Mouse (Mus musculus): ENCODE results near the gene Atp5f1.
"Not testable (repeated sequence)": the region's sequence is repeated elsewhere in the genome, so short reads cannot be mapped to it uniquely, and the experiment has no call there.

Atp5f1 gene

DNA sequence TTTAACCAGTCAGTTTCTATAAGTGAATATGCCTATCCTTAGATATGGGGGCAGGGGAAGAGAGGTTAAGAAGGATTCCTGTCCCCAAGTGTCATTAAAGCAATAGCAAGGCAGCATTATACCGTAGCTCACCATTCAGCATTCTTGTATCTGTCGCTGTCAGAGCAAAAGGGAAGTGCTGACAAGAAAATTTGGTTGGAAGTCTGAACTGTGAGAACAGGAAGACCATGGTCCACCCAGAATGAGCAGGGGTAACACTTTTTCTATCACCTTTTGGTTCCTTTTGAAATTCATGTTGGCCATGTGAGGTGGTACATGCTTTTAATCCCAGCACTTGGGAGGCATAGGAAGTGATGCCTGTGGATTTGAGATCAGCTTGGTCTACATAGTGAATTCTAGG is 28.8 kb downstream of the Atp5f1 start:
- in situ Hi-C loops (cut with MboI, MseI): no loop called here

DNA sequence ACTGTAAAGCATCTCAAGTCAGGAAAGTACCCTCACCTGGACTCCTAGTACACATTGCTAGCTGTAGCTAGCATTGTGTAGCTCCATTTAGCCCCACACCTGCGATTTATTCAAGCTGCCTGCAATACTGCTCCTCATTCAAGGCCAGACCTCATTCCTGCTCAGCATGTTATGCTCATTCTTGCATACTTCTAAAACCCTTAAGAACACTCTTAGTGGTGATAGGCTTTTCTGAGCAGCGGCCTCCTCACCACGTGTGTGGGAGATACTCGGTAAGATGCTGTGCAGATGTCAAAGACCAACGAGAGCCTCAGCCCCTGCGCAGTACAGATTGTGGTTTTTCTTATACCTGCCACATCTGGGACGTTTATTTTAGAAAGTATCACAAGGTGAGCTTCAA is 30.1 kb downstream of the Atp5f1 start:
- in situ Hi-C loops (cut with MboI, MseI): no loop called here

DNA sequence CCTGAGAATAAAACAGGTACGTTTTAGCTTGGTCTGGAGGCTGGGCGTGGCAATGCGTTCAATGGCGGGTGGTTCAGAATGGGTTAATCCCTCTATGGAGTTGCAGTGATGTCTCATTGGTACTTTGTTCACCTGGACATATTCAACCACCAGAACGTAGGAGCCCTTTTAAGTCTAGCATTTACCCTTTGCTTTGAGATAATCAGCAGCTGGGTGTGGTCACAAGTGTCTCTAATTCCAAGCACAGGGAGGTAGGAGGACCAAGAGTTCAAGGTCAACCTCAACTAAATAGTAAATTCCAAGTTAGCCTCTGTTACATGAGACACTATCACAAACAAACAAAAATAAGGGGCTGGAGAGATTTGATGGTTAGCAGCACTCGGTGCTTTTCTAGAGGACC is 31.1 kb downstream of the Atp5f1 start:
- in situ Hi-C loops (cut with MboI, MseI): no loop called here

DNA sequence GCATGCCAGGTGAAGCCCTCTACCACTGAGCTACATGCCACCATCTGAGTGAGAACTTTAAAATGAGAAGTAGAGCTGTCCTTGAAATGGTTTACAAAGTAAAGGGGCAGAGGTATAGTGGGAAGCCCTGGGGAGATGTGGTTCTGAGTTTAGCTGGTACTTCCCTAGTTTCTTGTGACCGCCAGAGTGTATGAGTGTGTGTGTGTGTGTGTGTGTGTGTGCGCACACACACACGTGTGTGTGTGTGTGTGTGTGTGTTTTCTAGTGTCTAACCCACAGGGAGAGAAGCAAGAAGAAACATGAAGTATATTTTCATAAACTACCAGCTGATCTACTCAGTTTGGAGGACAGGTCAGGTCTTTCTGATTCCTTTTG is 31.7 kb downstream of the Atp5f1 start:
- in situ Hi-C loops (cut with MboI, MseI): no loop called here

DNA sequence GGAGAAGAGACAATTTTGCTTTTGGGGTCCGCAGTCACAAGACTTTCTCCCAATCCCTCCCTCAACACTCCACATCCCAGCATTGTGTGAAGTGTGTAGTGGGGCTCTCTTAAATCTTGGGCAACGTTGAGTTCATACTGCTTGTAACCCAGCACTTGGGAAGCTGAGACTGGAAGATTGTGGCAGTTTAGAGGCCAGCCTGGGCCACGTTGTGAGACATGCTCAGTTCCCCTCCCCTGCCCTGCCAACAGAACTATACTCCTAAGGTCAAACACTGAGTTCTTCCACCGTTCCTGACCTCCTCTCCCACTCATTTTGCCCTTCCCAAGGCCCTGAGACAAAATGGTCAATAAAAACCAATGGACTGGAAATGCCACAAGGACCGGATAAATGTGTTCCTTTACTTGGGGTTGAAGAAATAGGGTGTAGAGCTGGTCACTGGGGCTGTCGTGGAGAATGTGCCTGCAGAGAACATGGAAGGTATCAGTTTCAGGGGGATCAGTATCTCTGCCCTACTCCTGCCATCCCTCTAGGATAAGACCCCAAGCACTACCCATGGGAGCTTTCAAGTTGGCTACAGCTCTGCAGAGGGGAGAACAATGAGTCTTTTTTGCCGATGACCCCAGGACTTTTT is 32.2 kb downstream of the Atp5f1 start:
- in situ Hi-C loops (cut with MboI, MseI): no loop called here

DNA sequence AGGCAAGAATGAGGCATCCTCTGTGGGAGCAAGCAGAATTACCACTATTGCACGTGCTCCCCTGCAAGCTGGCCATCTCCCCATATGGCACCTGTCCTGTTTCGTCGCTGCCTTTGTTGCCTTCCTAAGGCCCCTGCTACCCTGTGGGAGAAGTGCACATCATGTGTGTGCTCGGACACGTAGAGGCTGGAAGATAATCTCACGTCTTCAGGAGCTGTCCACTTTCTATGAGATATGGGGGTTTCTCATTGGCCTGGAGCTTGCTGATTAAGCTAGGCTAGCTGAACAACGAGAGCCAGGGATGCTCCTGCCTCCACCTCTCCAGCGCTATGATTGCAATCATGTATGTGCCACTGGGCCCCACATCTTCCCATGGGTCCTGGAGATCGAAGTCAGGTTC is 35.3 kb downstream of the Atp5f1 start:
- in situ Hi-C loops (cut with MboI, MseI): no loop called here

DNA sequence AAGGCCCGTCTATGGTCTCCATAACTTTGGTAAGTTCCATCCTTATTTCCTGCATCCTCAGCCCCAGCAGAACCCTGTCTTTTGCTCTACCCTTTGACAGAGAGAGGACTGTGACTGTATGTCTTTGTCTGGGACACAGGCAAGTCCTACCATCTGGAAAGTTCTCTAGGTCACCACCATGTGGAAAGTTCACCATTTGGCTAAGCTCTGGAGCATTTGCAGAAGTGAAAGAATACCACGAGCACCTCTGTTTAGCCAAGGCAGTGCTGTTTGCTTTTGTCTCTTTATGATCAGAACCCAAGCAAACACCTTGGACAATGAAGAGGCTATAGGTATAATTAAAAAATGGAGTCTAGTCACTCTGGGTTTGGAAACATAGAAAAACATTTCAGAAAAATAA is 37.9 kb downstream of the Atp5f1 start:
- in situ Hi-C loops (cut with MboI, MseI): no loop called here

DNA sequence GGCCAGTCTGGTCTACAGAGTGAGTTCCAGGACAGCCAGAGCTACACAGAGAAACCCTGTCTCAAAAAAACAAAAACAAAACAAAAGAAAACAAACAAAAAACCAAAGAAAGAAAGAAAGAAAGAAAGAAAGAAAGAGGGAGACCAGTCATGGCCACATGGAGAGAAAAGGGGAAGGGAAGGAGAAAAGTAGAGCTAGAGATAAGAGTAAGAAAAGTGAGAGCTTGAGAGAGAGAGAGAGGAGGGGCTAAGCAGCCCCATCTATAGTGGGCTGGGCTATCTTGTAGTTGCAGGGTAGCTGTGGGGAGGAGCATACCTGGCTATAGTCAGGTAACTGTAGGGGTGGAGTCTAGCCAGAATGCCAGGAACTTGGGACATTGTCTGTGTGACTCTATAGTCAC is 39.2 kb downstream of the Atp5f1 start:
- in situ Hi-C loops (cut with MboI, MseI): not testable (repeated sequence)

DNA sequence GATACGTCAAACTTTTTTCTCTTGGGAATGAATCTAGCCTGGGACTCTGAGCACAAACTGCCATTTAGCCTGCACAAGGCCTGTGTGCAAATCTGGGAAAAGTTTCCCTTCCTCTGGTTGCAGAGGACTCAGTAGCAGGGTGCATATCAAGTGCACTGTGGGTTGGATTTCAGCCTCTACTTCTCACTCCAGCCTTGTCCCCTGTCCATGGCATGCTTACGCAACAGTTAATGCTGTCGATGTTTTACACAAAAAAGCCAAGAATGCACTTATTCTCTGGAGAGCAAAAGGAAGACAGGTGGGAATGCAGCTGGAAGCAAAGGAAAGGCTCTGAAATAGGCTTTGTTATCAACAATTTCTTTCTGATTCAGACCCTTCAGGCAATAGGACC is 41.5 kb downstream of the Atp5f1 start:
- in situ Hi-C loops (cut with MboI, MseI): no loop called here

DNA sequence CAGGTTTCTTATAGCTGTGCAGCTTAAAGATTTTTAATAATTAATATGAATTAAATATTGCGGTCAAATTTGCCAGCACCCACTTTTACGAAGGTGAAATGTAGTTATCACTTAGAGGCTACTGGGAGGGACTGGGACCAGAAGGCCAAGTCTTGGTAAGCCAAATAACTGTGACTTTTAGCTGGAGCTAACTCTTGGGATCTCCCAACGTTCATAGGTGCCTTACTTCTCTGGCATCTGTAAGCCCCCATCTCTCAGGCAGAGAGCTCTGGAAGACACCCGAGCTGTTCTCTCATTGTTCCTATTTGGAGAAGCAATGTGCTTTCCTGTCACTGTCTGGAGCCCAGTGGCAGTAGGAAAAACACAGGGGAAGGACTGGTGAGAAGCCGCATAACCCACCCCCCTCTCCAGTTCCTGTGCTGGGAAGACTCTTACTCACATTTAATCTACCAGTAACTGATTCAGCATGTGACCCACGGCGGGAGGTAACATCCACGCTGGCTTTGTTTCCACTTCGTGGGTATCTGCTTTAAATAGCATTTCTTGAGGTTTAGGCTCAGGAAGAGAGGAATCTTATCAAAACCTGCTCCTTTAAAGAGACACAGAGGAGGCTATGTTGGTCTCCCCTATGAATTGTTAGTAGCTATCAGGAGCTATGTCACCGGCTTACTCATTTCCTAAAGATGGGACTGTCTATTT is 42.1 kb downstream of the Atp5f1 start:
- in situ Hi-C loops (cut with MboI, MseI): no loop called here

DNA sequence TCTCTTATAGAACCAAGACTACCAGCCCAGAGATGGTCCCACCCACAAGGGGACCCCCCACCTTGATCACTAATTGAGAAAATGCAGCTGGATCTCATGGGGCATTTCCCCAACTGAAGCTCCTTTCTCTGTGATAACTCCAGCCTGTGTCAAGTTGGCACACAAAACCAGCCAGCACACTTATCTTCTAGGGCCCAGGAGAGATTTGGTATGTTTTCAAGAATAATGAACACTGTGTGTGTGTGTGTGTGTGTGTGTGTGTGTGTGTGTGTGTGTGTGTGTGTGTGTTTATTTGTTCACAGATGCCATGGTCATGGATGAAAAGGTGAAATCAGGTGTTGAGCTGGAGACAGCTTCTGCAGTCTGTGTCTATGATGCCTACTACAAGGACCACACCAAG is 43.4 kb downstream of the Atp5f1 start:
- in situ Hi-C loops (cut with MboI, MseI): not testable (repeated sequence)

DNA sequence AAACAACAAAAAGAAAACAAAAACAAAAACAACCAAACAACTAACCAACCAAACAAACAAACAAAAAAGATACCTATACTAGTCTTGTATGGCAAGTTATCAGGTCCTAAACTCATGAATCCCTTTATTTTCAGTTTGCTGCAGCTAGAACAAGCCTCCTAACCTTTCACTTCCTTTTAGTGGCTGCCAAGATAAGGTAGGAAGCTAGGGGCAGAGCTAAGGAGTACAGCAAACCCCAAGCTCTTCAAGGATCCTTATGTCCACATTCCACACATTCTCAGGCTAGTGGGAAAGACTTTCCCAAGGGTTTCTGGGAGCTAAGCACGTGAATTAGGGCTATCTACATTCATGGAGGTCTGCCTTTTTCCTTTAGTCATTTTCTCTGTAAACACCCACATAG is 44.6 kb downstream of the Atp5f1 start:
- in situ Hi-C loops (cut with MboI, MseI): no loop called here

DNA sequence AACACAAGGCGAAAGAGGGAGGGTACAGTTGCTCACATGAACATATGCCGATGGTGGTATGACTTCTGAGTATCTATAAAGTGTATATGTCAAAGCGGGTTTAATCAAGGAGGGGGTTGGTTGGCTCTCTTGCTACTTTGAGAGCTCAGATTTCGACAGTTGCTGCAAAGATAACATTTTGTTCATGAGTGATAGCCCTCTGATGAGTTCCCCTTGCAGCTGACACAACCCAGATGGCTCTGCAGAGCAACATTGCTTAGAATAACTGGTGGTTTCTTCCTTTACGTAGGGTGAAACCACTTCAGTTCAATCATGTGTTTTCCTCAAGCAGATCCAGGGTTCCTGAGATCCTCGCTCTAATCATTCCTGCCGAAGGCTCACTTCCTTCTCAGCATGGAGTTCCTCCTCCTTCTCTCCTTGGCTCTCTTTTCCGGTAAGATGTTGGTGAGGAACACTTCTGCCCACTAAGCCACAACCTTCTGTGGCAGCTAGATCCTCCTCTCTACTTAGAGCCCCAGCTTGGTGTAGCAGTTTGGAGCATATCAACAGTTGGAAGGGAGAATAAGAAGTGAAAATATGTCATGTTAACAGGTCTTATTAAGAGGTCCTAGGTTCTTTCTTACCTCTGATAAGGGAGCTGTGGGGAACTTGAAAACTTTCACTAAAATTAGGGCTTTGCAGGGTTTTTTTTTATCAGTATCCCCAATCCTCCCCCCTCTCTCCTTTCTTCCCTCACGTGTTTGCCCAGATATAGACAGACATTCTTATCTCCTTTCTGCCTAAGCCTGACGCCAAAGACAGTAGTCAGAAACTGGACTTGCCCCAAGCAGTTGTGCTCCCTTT is 45.8 kb downstream of the Atp5f1 start:
- in situ Hi-C loops (cut with MboI, MseI): no loop called here

DNA sequence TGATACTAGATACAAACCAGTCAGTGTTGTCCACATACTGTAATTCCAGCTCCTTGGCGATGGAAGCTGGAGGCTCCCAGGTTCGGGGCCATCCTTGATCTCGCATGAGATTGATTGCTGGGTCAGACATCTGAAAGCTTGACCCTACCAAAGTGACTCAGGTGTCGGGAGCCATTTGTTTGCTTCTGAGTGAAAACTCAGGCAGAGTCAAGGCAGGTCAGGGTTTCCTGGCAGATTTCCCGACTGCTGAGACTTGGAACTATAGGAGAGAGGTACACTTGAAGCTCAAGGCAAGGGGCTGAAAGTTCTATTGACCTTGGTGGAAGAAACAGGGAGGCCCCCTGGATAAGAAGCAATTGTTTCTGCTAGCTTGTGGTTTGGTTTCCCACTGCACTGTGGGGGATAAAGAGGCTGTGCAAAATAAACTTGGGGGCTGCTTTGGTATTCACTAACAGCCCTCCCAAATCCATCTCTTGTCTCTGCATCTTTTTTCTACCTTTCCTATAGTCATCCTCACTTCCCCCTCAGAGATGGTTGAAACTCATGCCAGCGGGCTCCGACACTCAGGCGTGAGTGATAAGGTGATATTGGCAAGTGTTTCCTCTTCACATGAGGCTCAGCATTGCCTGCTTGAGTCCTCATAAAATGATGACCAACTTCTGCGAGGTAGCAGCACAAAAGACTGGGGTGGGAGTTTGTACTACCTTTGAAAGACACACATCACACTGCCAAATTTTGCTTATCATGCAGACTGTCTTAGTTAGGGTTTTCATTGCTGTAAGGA is 47.6 kb downstream of the Atp5f1 start:
- in situ Hi-C loops (cut with MboI, MseI): no loop called here

DNA sequence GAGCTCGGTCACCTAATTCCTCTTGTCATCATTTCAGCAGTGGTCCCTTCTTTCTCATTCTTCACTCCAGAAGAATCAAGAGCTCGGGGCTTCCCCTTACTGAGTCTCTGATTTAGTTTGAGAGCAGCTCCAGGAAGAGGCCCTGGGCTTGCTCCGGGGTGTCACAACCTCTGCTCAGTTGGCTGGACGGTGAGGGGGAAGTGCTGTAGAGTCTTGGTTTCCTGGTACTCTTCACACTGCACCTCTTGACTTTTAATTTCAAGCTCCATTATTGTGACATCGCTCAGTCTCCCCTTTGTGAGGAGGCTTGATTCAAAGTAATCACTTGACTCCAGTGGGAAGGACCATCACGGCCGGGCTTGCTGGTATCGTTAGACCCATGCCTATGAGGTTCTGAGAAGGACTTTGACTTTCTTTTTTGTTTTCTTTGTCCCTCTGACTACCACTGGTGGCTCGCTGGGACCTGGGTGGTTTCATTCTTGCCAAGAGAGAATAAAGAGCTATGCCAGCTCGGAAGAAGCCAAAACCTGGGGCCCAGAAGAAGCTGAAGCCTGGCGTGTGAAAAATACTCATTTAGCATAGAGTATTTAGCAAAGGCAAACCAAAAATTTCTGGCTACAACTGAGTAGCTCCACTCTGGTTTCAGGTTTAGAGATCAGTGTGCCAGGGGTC is 49.2 kb downstream of the Atp5f1 start:
- in situ Hi-C loops (cut with MboI, MseI): no loop called here

DNA sequence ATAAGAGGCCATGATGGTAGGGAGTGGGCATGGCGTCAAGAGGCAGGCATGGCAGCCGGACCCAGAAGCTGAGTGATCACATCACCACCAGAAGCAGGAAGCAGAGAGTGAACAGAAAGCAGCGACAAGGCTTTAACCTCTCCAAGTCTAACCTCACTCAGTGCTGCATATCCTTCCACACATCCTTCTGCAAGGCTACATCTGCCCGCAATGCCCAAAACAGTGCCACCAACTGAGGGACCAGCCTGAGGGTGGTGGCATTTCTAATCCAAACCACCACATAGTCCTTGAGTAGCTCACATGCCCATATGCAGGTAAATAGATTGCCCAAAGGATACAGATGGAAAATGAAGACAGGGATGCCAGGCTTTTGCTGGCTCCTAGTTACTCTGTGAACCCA is 50.9 kb downstream of the Atp5f1 start:
- in situ Hi-C loops (cut with MboI, MseI): no loop called here

DNA sequence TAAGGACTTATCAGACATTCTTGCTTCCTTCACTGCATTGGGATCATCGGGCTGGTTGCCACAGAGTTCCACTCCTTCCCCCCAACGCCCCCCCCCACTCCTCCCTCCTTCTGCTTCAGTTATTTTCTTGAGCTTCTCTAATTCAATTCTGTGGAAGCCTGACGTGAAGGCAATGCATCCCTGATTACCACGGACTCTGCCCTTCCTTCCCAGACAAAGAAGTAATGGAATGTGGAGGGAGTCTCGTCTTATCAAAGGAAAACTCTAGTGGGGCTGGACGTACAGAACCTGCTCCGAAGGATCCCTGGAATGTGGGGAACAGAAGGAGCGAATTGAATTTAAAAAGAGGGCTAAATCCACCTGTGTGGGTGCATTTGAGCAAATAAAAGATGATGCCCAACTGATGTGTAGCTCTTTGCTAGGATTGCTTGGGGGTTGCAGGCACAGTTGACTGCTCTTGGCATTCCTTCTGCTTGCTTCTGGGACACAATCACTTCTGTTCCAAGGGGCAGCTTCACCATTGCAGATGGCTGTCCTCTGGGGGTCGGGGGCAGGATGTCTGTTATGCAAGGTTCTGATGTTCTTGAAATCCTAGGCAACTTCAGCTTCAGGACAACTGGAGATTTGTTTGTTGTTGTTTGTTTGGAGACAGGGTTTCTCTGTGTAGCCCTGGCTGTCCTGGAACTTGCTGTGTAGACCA is 51.8 kb downstream of the Atp5f1 start:
- in situ Hi-C loops (cut with MboI, MseI): no loop called here

DNA sequence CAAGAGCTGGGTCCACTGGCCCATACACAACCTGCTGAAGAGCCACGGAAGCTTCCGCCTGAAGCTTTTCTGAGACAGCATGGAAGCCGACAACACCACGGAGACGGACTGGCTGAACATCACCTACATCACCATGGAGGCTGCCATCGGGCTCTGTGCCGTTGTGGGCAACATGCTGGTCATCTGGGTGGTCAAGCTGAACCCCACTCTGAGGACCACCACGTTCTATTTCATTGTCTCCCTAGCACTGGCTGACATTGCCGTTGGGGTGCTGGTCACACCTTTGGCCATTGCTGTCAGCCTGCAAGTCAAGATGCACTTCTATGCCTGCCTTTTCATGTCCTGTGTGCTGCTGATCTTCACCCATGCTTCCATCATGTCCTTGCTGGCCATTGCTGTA is 55.2 kb downstream of the Atp5f1 start:
- in situ Hi-C loops (cut with MboI, MseI): no loop called here

DNA sequence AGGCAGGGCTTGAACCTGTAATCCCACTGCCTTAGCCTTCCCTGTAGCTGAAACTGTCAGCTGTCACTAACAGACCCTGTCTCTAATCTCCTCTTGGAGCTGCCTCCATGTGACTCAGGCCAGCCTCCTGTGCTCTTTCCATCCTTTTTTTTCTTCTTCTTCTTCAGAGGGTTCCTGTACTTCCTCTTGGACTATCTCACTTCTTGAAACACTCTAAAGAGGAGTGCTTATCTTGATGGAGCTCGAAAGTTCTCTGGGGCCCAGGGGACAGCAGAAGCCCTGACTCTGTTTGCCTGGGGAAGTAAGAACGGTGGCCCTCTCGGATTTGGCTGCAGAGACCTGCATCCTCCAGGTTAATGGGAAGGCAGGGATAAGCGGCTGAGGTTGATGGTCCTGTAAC is 55.7 kb downstream of the Atp5f1 start:
- in situ Hi-C loops (cut with MboI, MseI): no loop called here

DNA sequence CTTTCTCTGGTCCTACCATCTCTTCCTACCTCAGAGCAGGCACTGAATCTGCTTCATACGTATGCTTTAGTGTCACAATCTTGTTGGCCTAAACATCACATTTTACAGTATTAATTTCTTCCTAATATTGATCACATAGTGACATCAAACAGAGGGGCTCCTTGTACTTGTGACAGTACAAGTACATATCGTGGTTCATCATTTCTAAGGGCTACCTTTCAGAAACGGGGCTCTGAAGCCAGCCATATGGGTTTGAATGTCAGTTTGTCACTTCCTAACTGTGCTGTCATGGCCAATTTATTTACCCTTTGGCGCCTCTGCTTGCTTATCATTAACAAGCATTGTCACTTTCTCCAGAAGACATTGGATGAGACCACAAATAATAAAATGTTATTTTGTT is 58.4 kb downstream of the Atp5f1 start:
- in situ Hi-C loops (cut with MboI, MseI): no loop called here

DNA sequence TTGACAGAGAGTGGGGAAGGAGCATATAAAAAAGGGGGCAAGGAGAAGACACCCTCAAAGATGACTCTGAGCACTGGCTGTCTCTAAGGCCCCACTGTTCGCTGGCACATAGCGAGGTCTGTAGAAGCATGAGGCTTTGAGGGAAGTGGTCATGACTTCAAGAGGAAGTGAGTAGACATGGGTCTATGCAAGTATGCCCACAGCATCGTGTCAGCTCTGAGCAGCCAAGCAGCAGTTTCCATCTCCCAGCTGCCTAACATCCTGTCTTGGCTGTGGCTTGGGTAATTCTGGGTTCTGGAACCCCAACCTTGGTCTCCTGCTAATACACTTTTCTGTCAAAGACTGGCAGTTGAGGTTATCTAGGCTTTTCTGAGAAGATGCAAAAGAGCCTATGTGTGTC is 59.2 kb downstream of the Atp5f1 start:
- in situ Hi-C loops (cut with MboI, MseI): no loop called here
